Mouse (Mus musculus) E14TG2a.4 (cell line): Measurements from ENCODE around the gene Epha4.

Experiments used
- CTCF ChIP-seq: conservative IDR thresholded peaks from 2 replicates; pipeline ENCODE4 v1.5.1; 2014; ENCODE audit warnings: low read length
- NANOG ChIP-seq: IDR thresholded peaks from 2 replicates; pipeline ENCODE4 v1.6.1; 2014; ENCODE audit warnings: borderline replicate concordance, low read length, mixed read lengths
- POU5F1 ChIP-seq: IDR thresholded peaks from 2 replicates; pipeline ENCODE4 v1.6.1; 2014; ENCODE audit warnings: low read length, borderline replicate concordance

DNA sequence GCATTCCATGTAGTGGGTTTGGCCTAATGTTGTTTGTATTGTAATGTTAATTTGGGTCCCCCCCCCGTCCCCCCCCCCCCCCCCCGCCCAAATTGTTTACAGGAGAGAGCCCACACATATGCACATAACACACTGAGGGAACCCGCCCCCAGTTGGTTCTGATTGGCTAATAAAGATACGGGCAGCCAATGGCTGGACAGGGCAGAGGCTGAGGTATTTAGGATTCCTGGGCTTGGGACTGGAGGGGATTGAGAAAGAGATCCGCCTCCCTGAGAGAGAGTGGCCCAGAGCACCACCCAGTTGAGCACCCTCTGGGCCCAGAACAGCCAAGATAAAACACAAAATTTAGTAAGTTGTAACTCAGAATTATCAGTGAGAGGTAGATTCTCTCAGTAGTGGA, 140.8 kb downstream of the Epha4 start:
- TF ChIP-seq CTCF = no peak
- TF ChIP-seq POU5F1 = no peak
- no peak for TF ChIP-seq NANOG
